Mouse (Mus musculus) thymus, adult 2 months (tissue): Measurements from ENCODE around the gene Pax3.

Experiments
- CTCF ChIP-seq: fragments of 200-500 bp; IDR thresholded peaks from 2 replicates; pipeline ENCODE4 v1.5.1; 2012; ENCODE audit warnings: mild to moderate bottlenecking, control low read depth, low read length, moderate library complexity, borderline replicate concordance; ENCODE audit not compliant: control insufficient read depth, poor library complexity, insufficient read depth; ENCODE audit errors: extremely low read depth
- POLR2A ChIP-seq: fragments of 200-500 bp; IDR thresholded peaks from 2 replicates; pipeline ENCODE4 v1.6.1; 2012; ENCODE audit warnings: mild to moderate bottlenecking, low read length, control low read depth, moderate library complexity; ENCODE audit not compliant: control insufficient read depth, poor library complexity, insufficient read depth; ENCODE audit errors: extremely low read depth

- TF ChIP-seq CTCF (no peak), POLR2A (no peak)
These were observed 4.0 kb downstream of the Pax3 start for GRCm38 (mm10) chr1:78192746-78193464.
